17 mouse cellular contexts compared by ENCODE assay signal in the genomic region with DNA sequence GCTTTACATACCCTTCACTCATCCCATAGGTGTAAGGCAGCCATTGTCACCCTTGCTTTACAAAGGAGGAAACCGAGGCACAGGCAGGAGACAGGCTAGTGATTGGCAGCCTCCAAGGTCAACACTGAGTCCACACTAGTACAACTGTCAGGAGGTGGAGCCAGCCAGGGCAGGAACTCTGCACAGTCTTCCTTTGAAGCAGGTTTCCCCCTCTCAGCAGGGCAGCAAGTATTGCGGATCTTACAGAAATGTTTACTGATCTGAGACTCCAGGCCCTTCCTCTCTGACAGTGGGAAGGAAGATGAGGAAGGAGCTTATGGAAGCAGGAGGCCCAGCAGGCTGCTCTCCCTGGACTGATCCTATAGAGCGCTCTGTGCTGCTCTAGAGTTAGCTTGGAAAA.
DNase-seq lines count a peak whose midpoint lies in the region; ATAC-seq and TF ChIP-seq lines count a peak whose summit lies in the region.
"Had no signal": no experiment of that assay in that cellular context is flagged by ENCODE, and none has a peak within 500 bp of the region (broad histone marks: within the 10 kb centered on the region; RNA-seq: fewer than 3 reads in every experiment).

No protein-coding gene starts in this region.

- no peaks in the 10 kb centered on the region for H3K36me3 ChIP-seq in heart, embryonic 10.5 days
- no peaks in the 10 kb centered on the region for H3K36me3 ChIP-seq in lung, embryonic 16.5 days (ENCODE audit: control insufficient read depth, insufficient read depth, low read length)
- no peaks in the 10 kb centered on the region for H3K36me3 ChIP-seq in lung, postnatal 0 days (ENCODE audit: insufficient read depth, low read length)
- H3K36me3 ChIP-seq: forebrain, embryonic 15.5 days; midbrain, embryonic 10.5 days; neural tube, embryonic 15.5 days had no signal

- no peak overlapping the region for H3K4me2 ChIP-seq in lung, embryonic 16.5 days (ENCODE audit: low read depth, low read length)
- H3K4me2 ChIP-seq in lung, postnatal 0 days (replicated peaks; ENCODE audit: low read depth, low read length): no peak overlapping the region
- H3K4me2 ChIP-seq: forebrain, embryonic 15.5 days; neural tube, embryonic 15.5 days had no signal

- no peak for ATAC-seq in lung, embryonic 16.5 days (ENCODE audit: low read depth)
- ATAC-seq in lung, postnatal 0 days: no peak
- peak; percentile 12 for ATAC-seq in megakaryocyte, adult 5-6 weeks (ENCODE audit: poor library complexity, severe bottlenecking)
- ATAC-seq: forebrain, embryonic 15.5 days; hindbrain, postnatal 0 days had no signal

- no peak overlapping the region for H3K4me3 ChIP-seq in heart, embryonic 10.5 days
- no peak overlapping the region for H3K4me3 ChIP-seq in lung, embryonic 16.5 days (ENCODE audit: low read length)
- H3K4me3 ChIP-seq in lung, postnatal 0 days (ENCODE audit: low read depth, low read length): no peak overlapping the region
- H3K4me3 ChIP-seq: forebrain, embryonic 15.5 days; midbrain, embryonic 10.5 days; neural tube, embryonic 15.5 days had no signal

- no peak for TF ChIP-seq CTCF in lung, postnatal 0 days (IDR thresholded peaks at IDR 0.05)

- intact Hi-C loops in heart, postnatal 36 days (cut with DNase I): no loop called here

- peak overlapping the region; percentile 82; the same call in 1 of the 2 replicates for H3K27ac ChIP-seq in heart, embryonic 10.5 days
- H3K27ac ChIP-seq in lung, embryonic 16.5 days (ENCODE audit: low read length): peak overlapping the region; percentile 66
- H3K27ac ChIP-seq in lung, postnatal 0 days (ENCODE audit: low read length): no peak overlapping the region
- H3K27ac ChIP-seq: forebrain, embryonic 15.5 days; hindbrain, postnatal 0 days; liver, embryonic 14.5 days; neural tube, embryonic 15.5 days had no signal

- H3K27me3 ChIP-seq in heart, embryonic 10.5 days (ENCODE audit: insufficient read depth, poor library complexity, severe bottlenecking): no peaks in the 10 kb centered on the region
- H3K27me3 ChIP-seq in lung, embryonic 16.5 days (ENCODE audit: control insufficient read depth, insufficient read depth, low read depth, low read length): no peaks in the 10 kb centered on the region
- no peaks in the 10 kb centered on the region for H3K27me3 ChIP-seq in lung, postnatal 0 days (replicated peaks; ENCODE audit: insufficient read depth, low read length)
- H3K27me3 ChIP-seq: forebrain, embryonic 15.5 days; neural tube, embryonic 15.5 days had no signal

- peaks cover 35% of the 10 kb centered on the region for H3K4me1 ChIP-seq in heart, embryonic 10.5 days
- peaks cover 24% of the 10 kb centered on the region for H3K4me1 ChIP-seq in lung, embryonic 16.5 days (replicated peaks; ENCODE audit: control insufficient read depth, insufficient read depth, low read length)
- no peaks in the 10 kb centered on the region; the same call in 1 of the 2 replicates for H3K4me1 ChIP-seq in lung, postnatal 0 days (ENCODE audit: insufficient read depth, low read depth, low read length)
- H3K4me1 ChIP-seq: forebrain, embryonic 15.5 days had no signal

- no peak overlapping the region for H3K9ac ChIP-seq in lung, embryonic 16.5 days (ENCODE audit: low read length)
- no peak overlapping the region for H3K9ac ChIP-seq in lung, postnatal 0 days (replicated peaks; ENCODE audit: low read depth)
- H3K9ac ChIP-seq: forebrain, embryonic 15.5 days; liver, embryonic 14.5 days; neural tube, embryonic 15.5 days had no signal

- no peak for DNase-seq in heart, embryonic 10.5 days (ENCODE audit: low spot score)
- no peak for DNase-seq in heart, postnatal 36 days
- DNase-seq in lung, postnatal 0 days (ENCODE audit: low spot score): no peak
- DNase-seq in right cerebral cortex, postnatal 4 days: no peak
- no peak for DNase-seq in cerebellum, adult 8-10 months
- DNase-seq in urinary bladder, postnatal 36 days (ENCODE audit: low spot score in 2 of 2): no peak
- DNase-seq: adrenal gland, postnatal 25 days; cerebellum, postnatal 14 days; layer of hippocampus, postnatal 36 days; retina, postnatal 1 day had no signal

- WGBS in heart, embryonic 10.5 days: 86% methylated on average over 3 of the region's 3 CpGs
- 68% methylated on average over 3 of the region's 3 CpGs for WGBS in lung, embryonic 16.5 days
- 57% methylated on average over 3 of the region's 3 CpGs for WGBS in lung, postnatal 0 days

- no peak for TF ChIP-seq EP300 in lung, postnatal 0 days (IDR thresholded peaks at IDR 0.05)

- no peaks in the 10 kb centered on the region for H3K9me3 ChIP-seq in heart, embryonic 10.5 days
- peaks cover 6% of the 10 kb centered on the region; the same call in 1 of the 2 replicates for H3K9me3 ChIP-seq in lung, embryonic 16.5 days (ENCODE audit: control insufficient read depth, low read length)
- H3K9me3 ChIP-seq in lung, postnatal 0 days (ENCODE audit: low read length): no peaks in the 10 kb centered on the region
- H3K9me3 ChIP-seq: forebrain, embryonic 15.5 days; neural tube, embryonic 15.5 days had no signal
